Mouse (Mus musculus): Measurements from ENCODE around the gene Sgtb. TPM values are rescaled to one million over a fixed set of nuclear protein-coding genes. Genes with fewer than 3 reads are reported as not detected.

The Sgtb gene
- total RNA-seq, 2 experiments from 2014 or later = 0.75 to 1.6 TPM

DNA sequence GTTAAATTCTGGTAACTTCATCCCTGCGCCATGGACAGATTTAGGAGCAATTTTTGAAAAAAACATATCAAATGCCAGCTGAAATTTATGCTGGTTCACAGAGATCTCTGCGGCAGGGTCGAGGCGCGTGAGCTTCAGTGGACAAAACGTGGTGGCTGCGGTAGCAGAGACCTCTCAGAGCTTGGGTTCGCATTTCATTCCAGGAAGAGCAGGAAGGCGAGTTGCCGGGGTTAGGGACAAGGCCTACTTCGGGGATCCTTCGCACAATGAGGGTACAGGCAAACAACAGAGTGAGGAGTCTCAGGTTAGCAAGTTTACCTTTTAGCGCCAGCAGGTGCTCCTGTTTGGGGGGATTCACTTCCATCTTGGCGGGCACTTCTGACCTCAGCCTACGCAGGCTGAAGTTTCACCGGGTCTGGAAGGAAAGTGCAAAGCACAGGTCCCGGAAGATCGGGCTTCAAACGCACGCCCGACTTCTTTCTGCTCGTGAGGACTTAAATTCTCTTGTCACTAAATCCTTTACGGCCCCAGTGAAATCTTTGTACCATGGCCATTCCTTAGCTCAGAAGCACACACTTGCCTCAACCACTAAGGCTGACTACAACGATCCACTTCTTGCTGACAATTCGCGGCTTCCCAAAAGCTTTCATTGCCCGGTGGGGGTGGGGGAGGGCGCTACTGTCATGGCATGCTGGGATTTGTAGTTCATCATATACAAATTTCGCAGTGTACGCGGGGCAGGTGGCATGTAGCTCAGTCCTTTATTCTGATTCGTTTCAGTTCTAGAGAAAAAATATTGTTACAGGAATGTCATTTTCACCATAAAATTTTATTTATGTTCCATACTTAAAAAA is 68.5 kb downstream of the Sgtb start, which contains the start of gene Trappc13:
Gene Trappc13, minus strand, starts transcription at position 674 of the 854 bp plus-strand sequence.
- DNase-seq (ENCODE audit: low spot score) = no peak
- intact Hi-C loops (cut with DNase I) = no loop called here

DNA sequence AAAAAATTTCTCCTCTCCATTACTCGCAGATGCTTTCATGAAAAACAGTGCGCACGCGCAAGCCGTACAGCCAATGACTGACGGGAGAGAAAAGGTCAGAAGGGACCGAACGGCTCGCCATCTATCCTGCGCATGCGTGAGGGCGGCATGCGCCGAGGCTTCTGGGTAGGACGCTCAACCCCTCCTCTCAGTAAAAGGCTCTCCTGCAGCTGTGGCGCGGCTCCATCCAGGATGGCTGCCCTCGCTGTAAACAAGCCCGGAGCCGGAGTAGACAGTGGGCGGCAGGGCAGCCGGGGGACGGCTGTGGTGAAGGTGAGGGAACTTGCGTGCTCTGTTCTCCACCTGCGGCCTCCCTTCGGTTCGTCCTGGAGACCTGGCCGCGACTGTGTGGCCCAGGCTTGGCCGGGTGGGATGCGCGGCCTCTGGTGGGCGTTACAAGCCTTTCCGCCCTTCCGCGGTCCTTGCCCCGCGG is 69.1 kb downstream of the Sgtb start, which contains the start of gene Trim23:
Gene Trim23, plus strand, starts transcription at position 148 of the 472 bp plus-strand sequence.
- intact Hi-C loops (cut with DNase I) = no loop called here

DNA sequence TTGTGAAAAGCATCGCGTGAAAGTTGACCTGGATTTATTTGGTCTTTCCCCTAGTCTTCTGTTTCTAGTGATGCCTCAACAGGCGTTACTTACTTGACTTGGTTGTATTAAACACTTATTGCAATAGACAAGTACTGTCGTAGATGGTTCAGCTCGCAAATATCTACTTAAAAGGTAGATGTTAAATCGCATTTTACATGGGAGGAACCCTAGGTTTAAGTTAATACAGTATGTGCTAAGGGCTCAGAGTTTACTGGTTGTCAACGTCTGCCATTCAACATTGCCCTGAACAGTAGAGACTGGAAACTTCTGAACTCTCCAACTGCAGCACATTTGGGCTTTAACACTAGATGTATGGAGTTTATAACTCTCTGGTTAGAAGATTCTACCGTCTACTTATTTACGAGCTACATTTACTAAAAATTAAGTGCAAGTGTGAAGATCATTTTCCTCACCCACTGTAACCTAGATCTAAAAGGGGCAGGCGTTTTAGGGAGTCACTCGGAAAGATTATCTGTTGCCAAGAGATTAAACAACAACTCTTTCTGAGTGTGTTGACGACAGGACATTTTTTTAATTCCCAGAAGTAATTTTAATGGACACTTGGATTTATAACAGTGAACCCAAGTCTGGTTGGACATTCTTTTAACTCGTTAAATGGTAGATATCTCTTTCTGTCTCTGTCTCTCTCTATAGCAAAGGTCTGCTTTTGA is 69.8 kb downstream of the Sgtb start:
- DNase-seq (ENCODE audit: low spot score) = no peak
- intact Hi-C loops (cut with DNase I) = no loop called here

More for the DNA sequence above, 69.1 kb downstream of the Sgtb start, which contains the start of gene Trim23:
- peak; percentile 95 for DNase-seq (ENCODE audit: low spot score)

DNA sequence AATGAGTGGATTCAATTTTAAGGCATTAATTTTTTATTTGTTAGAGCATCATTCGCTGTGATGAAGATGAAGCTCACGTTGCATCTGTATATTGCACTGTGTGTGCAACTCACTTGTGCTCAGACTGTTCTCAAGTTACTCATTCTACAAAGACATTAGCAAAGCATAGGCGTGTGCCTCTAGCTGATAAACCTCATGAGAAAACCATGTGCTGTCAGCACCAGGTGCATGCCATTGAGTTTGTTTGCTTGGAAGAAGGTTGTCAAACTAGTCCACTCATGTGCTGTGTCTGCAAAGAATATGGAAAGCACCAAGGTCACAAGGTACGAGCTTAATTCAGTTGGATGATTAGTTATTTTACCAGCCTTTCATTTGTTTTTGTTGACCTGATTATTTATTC is 77.8 kb downstream of the Sgtb start:
- intact Hi-C loops (cut with DNase I) = no loop called here
- no peak for DNase-seq (ENCODE audit: low spot score)

Other genes with a start within 250 kb of the Sgtb start
- 10 to 100 TPM; 44.0 to 48.6 TPM for gene Erbin, start 189.2 kb upstream of the Sgtb start, total RNA-seq (2021)
- gene Nln, start 127 bp upstream of the Sgtb start, total RNA-seq (2021) = 10 to 100 TPM; 11.2 to 11.6 TPM
- gene Trappc13, start 68.7 kb downstream of the Sgtb start, total RNA-seq (2021) = 10 to 100 TPM; 32.4 to 34.0 TPM
- gene Trim23, start 69.1 kb downstream of the Sgtb start, total RNA-seq (2021) = 10 to 100 TPM; 19.5 to 22.2 TPM
- under 1 TPM; 0.22 to 0.57 TPM for gene Cenpk, start 118.9 kb downstream of the Sgtb start, total RNA-seq (2021)
- 1 to 10 TPM; 5.9 to 6.1 TPM for gene Ppwd1, start 119.1 kb downstream of the Sgtb start, total RNA-seq (2021)
- gene Adamts6, start 178.1 kb downstream of the Sgtb start, total RNA-seq (2021) = 1 to 10 TPM; 3.5 to 3.8 TPM